Mouse (Mus musculus) lung, embryonic 16.5 days (tissue): Measurements from ENCODE around the gene Pard6a. TPM values are rescaled to one million over a fixed set of nuclear protein-coding genes. Genes with fewer than 3 reads are reported as not detected.
A peak's percentile ranks its signal among the peaks of the same experiment; 100 is the strongest.

ENCODE experiments used
- ATAC-seq: fragments of 200-750 bp; cut with Nextera tagmentation; 2 replicates; pipeline ENCODE4 v1.8.0; 2017; ENCODE audit warnings: low read depth, mild to moderate bottlenecking, moderate library complexity
- H3K27ac ChIP-seq: fragments of 300-500 bp; sonication (generic); 2 replicates; pipeline ENCODE4 v1.5.1; 2014; ENCODE audit warnings: mild to moderate bottlenecking, control low read depth, low read length
- H3K27me3 ChIP-seq: fragments of 300-500 bp; sonication (generic); 2 replicates; pipeline ENCODE4 v1.6.1; 2014; ENCODE audit warnings: low read depth, low read length, mixed read lengths; ENCODE audit not compliant: control insufficient read depth, insufficient read depth
- H3K36me3 ChIP-seq: fragments of 300-500 bp; sonication (generic); 2 replicates; pipeline ENCODE4 v1.6.1; 2014; ENCODE audit warnings: low read length; ENCODE audit not compliant: control insufficient read depth, insufficient read depth
- H3K4me1 ChIP-seq: fragments of 300-500 bp; sonication (generic); replicated peaks from 2 replicates; pipeline ENCODE4 v1.6.1; 2014; ENCODE audit warnings: low read length, mixed read lengths; ENCODE audit not compliant: control insufficient read depth, insufficient read depth
- H3K4me2 ChIP-seq: fragments of 300-500 bp; sonication (generic); 2 replicates; pipeline ENCODE4 v1.6.1; 2014; ENCODE audit warnings: low read depth, low read length, control low read depth
- H3K4me3 ChIP-seq: fragments of 300-500 bp; sonication (generic); 2 replicates; pipeline ENCODE4 v1.5.1; 2014; ENCODE audit warnings: mild to moderate bottlenecking, low read length, control low read depth
- H3K9ac ChIP-seq: fragments of 300-500 bp; sonication (generic); 2 replicates; pipeline ENCODE4 v1.6.1; 2014; ENCODE audit warnings: low read length, control low read depth
- H3K9me3 ChIP-seq: fragments of 300-500 bp; sonication (generic); 2 replicates; pipeline ENCODE4 v1.6.1; 2016; ENCODE audit warnings: low read length; ENCODE audit not compliant: control insufficient read depth
- WGBS: fragments of 180-500 bp; shearing (Covaris S2); extraction: QIAGEN DNeasy Blood & Tissue Kit; methylation state at CpG from one replicate; pipeline ENCODE4 v1.1.7; 2014; 5-methylcytosine and 5-hydroxymethylcytosine counted together
- polyA plus RNA-seq: library from polyadenylated mRNA; unstranded; fragments of >200 nt; fragmentation: Nextera tagmentation; extraction: Ambion mirVana; gene quantifications from 2 replicates; pipeline ENCODE4 v1.2.1, GENCODE M21; 2015

Pard6a gene
- polyA plus RNA-seq, 1 experiment from 2014 or later, result 17.6 TPM

GRCm38 (mm10) chr8:105689256-105689982 is 11.5 kb upstream of the Pard6a start:
- Histone ChIP-seq H3K27ac (no peak overlapping the region), H3K36me3 (no peaks in the 10 kb centered on the region), H3K4me2 (no peak overlapping the region), H3K27me3 (peaks cover 3% of the 10 kb centered on the region), H3K9ac (no peak overlapping the region), H3K4me3 (no peak overlapping the region), H3K9me3 (no peaks in the 10 kb centered on the region), H3K4me1 (peaks cover 9% of the 10 kb centered on the region)
- no peak for ATAC-seq
- 54% methylated on average over 35 of the region's 35 CpGs for WGBS

GRCm38 (mm10) chr8:105689983-105690360 is 11.0 kb upstream of the Pard6a start:
- Histone ChIP-seq H3K4me3 (no peak overlapping the region), H3K27ac (no peak overlapping the region), H3K9me3 (no peaks in the 10 kb centered on the region), H3K27me3 (peaks cover 3% of the 10 kb centered on the region), H3K4me2 (no peak overlapping the region), H3K4me1 (peaks cover 9% of the 10 kb centered on the region), H3K36me3 (no peaks in the 10 kb centered on the region), H3K9ac (no peak overlapping the region)
- no peak for ATAC-seq
- 86% methylated on average over 9 of the region's 9 CpGs for WGBS

GRCm38 (mm10) chr8:105690978-105691377 is 10.0 kb upstream of the Pard6a start:
- no peak overlapping the region for H3K9ac ChIP-seq
- WGBS, result 84% methylated on average over 14 of the region's 14 CpGs
- no peak for ATAC-seq
- H3K27me3 ChIP-seq, result peaks cover 3% of the 10 kb centered on the region
- H3K9me3 ChIP-seq, result no peaks in the 10 kb centered on the region
- H3K4me1 ChIP-seq, result peaks cover 9% of the 10 kb centered on the region
- H3K4me3 ChIP-seq, result no peak overlapping the region
- H3K36me3 ChIP-seq, result no peaks in the 10 kb centered on the region
- no peak overlapping the region for H3K4me2 ChIP-seq
- H3K27ac ChIP-seq, result no peak overlapping the region

- Histone ChIP-seq H3K9me3 (no peaks in the 10 kb centered on the region), H3K36me3 (peaks cover 2% of the 10 kb centered on the region; the same call in 1 of the 2 replicates), H3K27me3 (peaks cover 3% of the 10 kb centered on the region), H3K9ac (no peak overlapping the region), H3K4me3 (no peak overlapping the region), H3K4me2 (no peak overlapping the region), H3K4me1 (peaks cover 9% of the 10 kb centered on the region), H3K27ac (no peak overlapping the region)
- no peak for ATAC-seq
- WGBS, result 86% methylated on average over 11 of the region's 11 CpGs
These were observed 8.3 kb upstream of the Pard6a start for GRCm38 (mm10) chr8:105692449-105693182.

- Histone ChIP-seq H3K9me3 (no peaks in the 10 kb centered on the region), H3K36me3 (peaks cover 7% of the 10 kb centered on the region), H3K4me3 (peak overlapping the region; percentile 52), H3K9ac (peak overlapping the region; percentile 61), H3K27me3 (peaks cover 3% of the 10 kb centered on the region), H3K4me1 (peaks cover 9% of the 10 kb centered on the region), H3K4me2 (peak overlapping the region; percentile 97), H3K27ac (no peak overlapping the region)
- ATAC-seq, result peak; percentile 63; the same call in 1 of the 2 replicates
- WGBS, result 3% methylated on average over 19 of the region's 30 CpGs
These were observed 7.3 kb upstream of the Pard6a start for GRCm38 (mm10) chr8:105693648-105694047.

GRCm38 (mm10) chr8:105694051-105694799 is 6.7 kb upstream of the Pard6a start:
- 8% methylated on average over 40 of the region's 40 CpGs for WGBS
- Histone ChIP-seq H3K36me3 (peaks cover 7% of the 10 kb centered on the region), H3K4me2 (peak overlapping the region; percentile 97), H3K9me3 (no peaks in the 10 kb centered on the region), H3K27ac (no peak overlapping the region), H3K27me3 (peaks cover 3% of the 10 kb centered on the region), H3K4me1 (peaks cover 9% of the 10 kb centered on the region), H3K4me3 (peak overlapping the region; percentile 52), H3K9ac (peak overlapping the region; percentile 61)
- no peak for ATAC-seq

GRCm38 (mm10) chr8:105695080-105695780 is 5.7 kb upstream of the Pard6a start:
- Histone ChIP-seq H3K4me2 (no peak overlapping the region), H3K36me3 (peaks cover 7% of the 10 kb centered on the region), H3K9ac (no peak overlapping the region), H3K4me1 (peaks cover 17% of the 10 kb centered on the region), H3K27ac (no peak overlapping the region), H3K4me3 (no peak overlapping the region), H3K27me3 (peaks cover 3% of the 10 kb centered on the region), H3K9me3 (no peaks in the 10 kb centered on the region)
- 68% methylated on average over 30 of the region's 30 CpGs for WGBS
- ATAC-seq, result no peak

- 84% methylated on average over 17 of the region's 17 CpGs for WGBS
- ATAC-seq, result no peak
These were observed 3.7 kb upstream of the Pard6a start for GRCm38 (mm10) chr8:105697196-105697780.

More at GRCm38 (mm10) chr8:105697196-105697780, 3.7 kb upstream of the Pard6a start:
- Histone ChIP-seq H3K9me3 (no peaks in the 10 kb centered on the region), H3K9ac (no peak overlapping the region), H3K27ac (no peak overlapping the region), H3K36me3 (peaks cover 7% of the 10 kb centered on the region), H3K4me1 (peaks cover 24% of the 10 kb centered on the region), H3K4me2 (no peak overlapping the region), H3K4me3 (no peak overlapping the region), H3K27me3 (peaks cover 3% of the 10 kb centered on the region)
